Mouse (Mus musculus) 3134 (cell line): ENCODE data around the gene Otos.

Source experiments
- DNase-seq: peaks from one replicate; pipeline ENCODE4 v3.0.0-alpha.2; 2011; ENCODE audit warnings: low spot score; ENCODE audit not compliant: insufficient read length; ENCODE audit errors: extremely low read depth

The Otos gene

DNA sequence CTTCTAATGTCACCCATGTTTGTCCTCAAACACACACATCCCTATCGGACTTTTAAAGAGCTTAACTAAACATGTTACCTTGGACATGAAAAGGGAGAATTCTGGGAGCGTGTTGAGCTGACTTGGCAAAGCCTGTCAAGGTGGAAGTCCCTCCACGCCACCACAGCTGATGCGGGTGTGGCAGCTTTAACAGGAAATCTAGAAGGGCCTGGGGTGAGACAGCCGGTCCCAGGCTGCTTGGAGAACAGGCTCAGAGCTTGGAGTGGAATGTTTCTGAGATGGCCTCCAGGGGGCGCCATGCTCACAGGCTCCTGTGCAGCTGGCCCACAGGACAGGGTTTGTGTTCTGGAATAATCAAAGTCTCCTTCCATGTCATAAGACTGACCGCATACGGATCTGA lies at the start of gene Otos:
Gene Otos, minus strand, starts transcription at position 169 of the 400 bp plus-strand sequence.
- DNase-seq = peak; percentile 70

DNA sequence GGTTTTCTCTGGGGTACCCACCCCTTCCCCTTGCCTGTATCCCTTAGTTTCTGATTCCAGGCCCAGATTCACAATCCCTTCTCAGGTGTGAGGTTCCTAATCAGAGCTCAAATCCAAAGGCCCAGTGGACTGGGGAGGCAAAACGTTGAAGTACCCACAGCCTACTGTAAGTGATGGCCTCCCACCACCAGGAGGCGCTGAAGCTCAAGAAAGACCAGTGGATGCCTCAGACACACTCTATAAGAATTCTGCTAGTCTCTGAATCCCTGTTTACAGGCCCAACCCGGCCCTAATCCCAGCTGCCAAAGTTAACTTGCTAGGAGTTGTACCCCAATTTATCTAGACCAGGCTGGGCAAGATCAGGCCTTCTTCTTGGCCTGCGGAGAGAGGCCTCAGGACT lies 48.2 kb upstream of the Otos start:
- DNase-seq = peak; percentile 47

DNA sequence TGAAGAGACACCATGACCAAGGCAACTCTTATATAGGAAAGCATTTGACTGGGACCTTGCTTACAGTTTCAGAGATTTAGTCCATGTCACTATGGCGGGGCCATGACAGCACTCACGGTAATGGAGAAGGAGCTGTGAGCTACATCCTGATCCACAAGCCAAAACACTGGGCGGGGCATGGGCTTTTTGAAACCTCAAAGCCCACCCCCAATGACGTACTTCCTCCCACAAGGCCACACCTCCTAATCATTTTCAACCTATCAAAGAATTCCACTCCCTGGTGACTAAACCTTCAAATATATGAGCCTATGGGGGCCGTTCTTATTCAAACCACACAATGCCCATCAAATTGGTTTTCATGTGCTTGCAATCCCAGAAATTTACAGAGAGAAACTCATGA lies 47.1 kb upstream of the Otos start:
- DNase-seq = no peak

GRCm38 (mm10) chr1:92691166-92691844 lies 42.7 kb upstream of the Otos start:
- DNase-seq = no peak

- no peak for DNase-seq
Observed at GRCm38 (mm10) chr1:92686994-92687393, 38.4 kb upstream of the Otos start.

DNA sequence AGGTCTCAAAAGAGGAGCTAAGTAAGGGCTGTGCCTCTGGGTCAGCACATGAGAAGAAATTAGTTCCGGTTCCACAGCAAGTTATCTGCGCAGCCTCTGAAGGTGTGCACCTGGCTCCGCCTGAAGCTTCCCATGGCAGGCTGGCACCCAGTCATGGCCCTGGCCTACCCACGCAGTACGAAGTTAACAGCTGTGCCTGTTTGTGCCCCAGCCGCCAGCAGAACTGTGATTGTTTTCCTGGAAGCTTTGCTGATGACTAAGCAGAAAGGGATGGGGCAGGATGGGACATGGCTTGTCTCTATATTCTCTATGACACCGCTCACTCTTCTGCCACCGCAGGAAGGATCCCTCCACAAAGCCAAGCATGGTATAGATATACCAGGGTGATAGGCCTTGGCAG lies 34.5 kb upstream of the Otos start:
- DNase-seq = peak; percentile 48

DNA sequence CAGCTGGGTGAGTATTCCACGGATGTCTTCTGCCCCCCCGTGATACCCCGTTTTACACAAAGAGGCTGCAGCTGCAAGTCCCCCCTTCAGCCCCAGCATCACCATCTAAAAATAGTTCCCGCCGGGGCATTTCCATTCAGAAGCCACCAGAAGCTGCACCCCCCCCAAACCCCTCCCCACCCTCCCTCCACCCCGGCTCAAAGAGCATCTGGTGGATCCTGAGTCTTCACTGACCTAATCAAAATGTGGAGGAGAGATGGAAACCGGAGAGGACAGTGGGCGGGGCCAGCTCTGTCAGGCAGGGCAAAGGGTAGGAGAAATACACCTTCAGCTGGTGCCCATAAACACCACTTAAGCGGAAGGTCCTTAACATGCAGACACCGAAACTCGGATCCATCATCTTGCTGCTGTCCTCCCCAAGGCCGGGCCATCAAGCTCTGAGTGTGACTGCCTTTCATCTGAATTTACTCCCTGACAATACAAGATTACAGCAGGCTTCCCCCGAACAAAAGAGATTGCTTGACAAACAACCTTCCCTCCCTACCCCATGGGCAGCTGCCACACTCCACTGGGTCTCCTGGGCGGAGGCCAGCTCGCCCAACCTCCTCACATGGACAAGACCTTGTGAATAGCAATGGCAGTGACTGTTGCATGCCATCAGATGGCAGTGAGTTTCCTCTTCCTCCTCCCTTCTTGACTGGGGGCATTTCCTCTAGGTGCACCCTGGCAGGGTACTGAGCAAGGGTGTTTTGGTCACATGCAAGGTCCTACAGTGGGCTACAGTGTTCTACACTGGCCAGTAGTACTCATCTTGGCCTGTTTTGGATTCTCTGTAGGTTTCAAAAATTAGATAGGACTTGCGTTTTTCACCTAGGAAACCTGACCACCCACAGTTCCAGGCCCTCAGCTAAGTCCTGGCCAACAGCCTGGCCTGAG lies 32.3 kb upstream of the Otos start:
- no peak for DNase-seq

DNA sequence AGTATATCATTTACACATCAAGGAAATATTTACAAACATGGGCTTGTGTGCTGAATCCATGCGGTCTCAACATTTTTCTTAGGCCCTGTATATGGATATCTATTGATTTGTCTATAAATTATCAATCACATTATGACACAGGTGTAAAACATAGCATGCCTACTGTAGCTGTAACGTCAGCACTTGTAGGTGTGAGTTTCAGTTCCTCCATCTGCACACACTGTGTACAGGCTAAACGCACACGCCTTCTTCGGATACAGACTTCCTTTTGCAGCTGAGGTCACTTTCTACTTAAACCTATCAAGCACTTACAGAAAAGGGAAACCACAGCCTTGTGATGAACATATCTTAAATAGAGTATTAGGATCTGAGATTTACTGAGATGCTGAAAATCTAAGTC lies 30.1 kb upstream of the Otos start:
- DNase-seq = no peak

- DNase-seq = no peak
Observed at GRCm38 (mm10) chr1:92676676-92676975, 28.0 kb upstream of the Otos start.

DNA sequence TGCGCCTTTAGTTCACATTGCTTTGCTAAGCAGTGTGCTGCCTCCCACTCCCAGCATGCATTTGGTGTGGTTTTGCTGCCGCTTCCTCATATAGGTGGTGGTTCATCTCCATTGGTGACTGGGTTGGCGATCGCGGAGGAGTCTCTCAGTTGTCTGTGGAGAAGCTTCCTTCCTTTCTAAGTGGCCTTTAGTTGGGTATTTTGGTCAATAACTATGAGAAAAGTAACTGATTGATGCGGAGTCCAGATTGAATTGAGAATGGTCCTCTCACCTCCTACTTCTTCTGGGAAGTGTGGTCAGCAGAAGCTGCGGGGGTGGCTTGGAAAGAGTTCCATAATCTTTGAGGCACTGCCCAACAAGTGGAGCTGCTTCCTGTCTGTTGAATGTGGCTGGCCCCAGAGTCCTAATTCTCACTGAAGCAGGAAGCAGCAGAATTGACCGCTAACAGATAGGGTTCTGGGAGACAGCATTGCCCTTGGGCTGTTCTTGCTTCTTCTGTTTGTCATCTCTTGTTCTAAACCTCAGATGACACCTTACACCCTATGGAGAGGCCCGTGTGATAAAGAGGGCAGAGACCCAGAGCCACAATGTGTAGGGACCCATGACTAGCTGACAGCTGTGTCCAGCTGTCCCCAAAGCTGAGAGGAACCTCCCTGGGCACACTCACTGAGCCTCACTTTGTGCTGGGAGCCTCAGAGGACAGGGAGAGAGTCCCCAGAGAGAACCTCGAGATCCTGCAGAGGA lies 27.5 kb upstream of the Otos start:
- DNase-seq = no peak

DNA sequence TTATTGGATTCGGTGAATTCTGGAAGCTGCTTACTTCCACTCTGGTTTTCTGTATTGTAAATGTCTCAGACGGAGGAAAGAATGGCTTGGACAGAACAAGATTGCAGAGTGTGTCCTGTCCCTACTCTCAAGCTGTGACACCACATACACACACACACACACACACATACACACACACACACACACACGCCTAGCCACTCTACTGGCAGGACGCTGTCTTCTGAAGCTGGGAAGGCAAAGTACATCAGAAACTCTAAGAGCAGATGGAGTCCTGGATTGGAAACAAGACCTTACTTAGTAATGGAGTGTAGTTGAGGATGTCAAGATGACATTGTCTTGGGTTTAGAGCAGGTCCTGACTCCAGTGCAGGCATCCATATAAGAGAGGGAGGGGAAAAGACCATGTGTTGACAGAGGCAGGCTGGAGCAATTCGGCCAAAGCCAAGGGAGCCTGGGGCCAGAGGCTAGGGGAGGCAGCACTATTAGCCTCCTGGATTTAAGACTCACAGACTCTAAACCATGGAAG lies 24.7 kb upstream of the Otos start:
- no peak for DNase-seq

GRCm38 (mm10) chr1:92671326-92671725 lies 22.7 kb upstream of the Otos start:
- DNase-seq = no peak

GRCm38 (mm10) chr1:92669430-92669829 lies 20.8 kb upstream of the Otos start:
- no peak for DNase-seq

- DNase-seq = no peak
Observed at GRCm38 (mm10) chr1:92667106-92667505, 18.5 kb upstream of the Otos start.

GRCm38 (mm10) chr1:92659392-92659791 lies 10.8 kb upstream of the Otos start:
- no peak for DNase-seq

DNA sequence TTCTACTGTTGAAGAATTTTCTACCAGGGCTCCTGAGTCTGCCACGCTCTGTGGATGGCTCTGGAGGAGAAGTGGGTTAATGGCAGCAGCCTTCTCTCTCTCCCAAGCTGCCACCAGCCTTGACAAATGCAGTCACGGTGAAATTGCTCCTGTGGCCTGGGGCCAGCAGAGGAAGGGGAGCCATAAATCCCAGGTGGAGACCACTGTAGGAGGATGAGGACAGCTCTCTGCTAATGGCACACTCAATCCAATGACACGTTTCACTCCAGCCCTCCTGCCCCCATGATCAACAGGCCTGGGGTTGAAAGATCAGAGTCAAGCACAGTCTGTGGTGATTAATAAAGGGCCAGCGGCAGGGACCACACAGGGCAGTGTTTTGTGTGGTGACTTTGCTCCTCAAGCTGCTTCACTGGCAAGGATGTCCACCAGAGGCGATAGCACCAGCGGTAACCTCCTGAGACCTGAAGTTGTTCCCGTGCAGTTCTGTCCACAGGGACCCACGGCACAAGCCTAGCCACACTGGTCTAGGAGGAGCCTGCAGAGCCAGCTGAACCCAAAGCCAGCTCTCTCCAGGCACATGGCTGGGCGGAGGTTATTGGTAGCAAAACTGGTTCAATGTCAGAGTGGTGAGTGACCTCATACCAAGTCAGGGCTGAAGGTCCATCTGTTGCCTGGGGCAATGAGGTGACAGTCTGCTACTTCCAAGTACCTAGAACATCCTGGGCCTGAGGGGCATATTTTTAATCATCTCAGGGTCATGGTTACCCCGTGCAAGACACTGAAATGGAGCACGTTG lies 8.6 kb upstream of the Otos start:
- no peak for DNase-seq

- DNase-seq = peak; percentile 70
Observed at GRCm38 (mm10) chr1:92654676-92655075, 6.0 kb upstream of the Otos start.

- no peak for DNase-seq
Observed at GRCm38 (mm10) chr1:92653179-92653578, 4.5 kb upstream of the Otos start.

GRCm38 (mm10) chr1:92651467-92651866 lies 2.8 kb upstream of the Otos start:
- no peak for DNase-seq

DNA sequence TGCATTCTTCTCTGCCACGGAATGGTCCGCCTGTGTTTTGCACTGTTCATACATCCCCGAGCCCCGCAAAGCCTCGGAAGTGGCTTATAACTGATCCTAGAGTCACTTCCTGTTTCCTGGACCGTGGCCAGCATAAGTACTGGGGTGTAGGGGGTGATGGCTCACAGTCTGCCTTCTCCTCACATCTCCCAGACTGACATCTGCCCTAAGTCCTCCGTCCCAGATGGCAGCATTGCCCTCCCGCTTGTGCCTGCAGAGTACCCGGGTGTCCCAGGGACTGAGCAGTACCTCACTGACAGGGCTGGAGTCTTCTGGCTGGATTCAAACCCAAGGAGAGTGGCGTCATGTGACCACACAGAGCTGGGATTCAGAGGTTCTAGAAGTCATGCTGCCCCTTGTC lies 444 bp downstream of the Otos start:
- peak; percentile 61 for DNase-seq
